Mouse (Mus musculus) lung, postnatal 14 days (tissue): Measurements from ENCODE around the gene Ltbp1.

Experiments
- DNase-seq: peaks from one replicate; pipeline ENCODE4 v3.0.0; 2021

Gene Ltbp1

GRCm38 (mm10) chr17:75371650-75372049 lies 366.3 kb downstream of the Ltbp1 start:
- DNase-seq, result peak; percentile 25

DNA sequence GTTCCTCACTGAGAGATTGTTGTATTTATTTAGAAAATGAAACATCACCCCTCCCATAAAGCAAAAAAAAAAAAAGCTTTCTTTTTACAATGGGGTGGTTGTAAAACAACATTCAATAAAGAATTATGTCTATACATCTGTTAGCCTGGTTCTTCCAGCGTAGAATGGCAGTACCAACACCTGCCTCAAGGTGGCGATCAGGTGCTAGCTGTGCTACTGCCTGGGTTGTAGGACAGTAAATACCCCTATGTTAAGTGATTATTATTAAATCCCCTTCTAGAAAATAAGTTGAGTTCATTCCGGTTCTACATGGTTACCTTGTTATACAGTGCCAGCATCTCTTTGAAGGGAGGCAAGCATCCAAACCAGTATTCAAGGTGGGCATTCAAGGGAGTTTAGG lies 367.0 kb downstream of the Ltbp1 start:
- DNase-seq, result peak; percentile 75

- no peak for DNase-seq
These were observed 369.1 kb downstream of the Ltbp1 start for GRCm38 (mm10) chr17:75374287-75375024.

GRCm38 (mm10) chr17:75378256-75378871 lies 373.0 kb downstream of the Ltbp1 start:
- no peak for DNase-seq

DNA sequence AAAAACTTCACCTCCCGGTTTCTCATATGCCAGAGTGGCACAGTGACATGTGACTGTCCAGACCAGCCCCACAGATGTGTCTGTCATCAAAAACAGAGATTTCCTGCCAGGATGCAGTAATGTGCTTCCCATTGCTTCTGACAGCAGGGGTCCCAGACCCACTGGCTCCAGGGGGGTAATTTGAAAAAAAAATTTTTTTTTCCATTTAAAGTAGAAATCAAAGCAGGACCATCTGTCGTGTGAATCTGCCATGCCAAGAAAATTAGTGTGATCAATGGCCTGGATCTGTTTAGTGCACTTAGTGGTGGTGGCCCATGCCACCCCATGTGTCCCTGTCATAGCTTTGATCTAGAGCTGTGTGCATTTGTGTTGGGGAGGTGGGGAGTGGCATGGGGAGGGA lies 374.8 kb downstream of the Ltbp1 start:
- no peak for DNase-seq

GRCm38 (mm10) chr17:75388402-75388801 lies 383.0 kb downstream of the Ltbp1 start:
- DNase-seq, result no peak

DNA sequence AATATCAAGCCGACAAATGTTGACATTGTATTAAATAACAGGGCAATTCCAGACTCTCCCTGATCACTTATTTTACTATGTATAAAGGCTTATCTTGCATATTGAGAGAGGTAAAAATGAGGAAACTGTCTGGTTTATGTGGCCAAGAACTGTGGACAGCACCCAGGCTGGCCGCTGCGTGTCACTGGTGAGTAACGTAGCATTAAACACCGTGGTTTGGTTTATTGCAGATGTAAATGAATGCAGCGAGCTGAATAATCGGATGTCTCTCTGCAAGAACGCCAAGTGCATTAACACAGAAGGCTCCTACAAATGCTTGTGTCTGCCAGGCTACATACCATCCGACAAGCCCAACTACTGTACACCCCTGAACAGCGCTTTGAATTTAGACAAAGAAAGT lies 384.8 kb downstream of the Ltbp1 start:
- no peak for DNase-seq

GRCm38 (mm10) chr17:75391429-75392192 lies 386.2 kb downstream of the Ltbp1 start:
- DNase-seq, result no peak

DNA sequence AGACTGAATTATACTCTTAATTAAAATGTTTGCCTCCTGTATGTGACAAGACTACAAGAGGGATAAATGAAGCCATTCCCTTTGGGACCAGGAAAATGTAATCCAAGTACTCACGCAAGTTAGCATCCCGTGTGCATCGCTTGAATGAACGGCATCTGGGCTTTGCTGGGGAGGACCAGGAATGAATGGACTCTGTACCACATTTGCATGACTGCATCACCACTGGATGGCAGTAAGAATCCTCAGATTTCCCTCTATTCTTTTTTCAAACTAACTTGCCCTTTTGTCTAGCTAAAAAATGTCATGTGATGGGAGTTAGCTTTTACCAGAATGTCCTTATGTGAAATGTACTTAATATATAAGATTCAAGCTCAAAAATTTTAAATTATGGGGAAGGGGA lies 401.0 kb downstream of the Ltbp1 start:
- DNase-seq, result peak; percentile 23

- DNase-seq, result no peak
These were observed 411.5 kb downstream of the Ltbp1 start for GRCm38 (mm10) chr17:75416861-75417260.

GRCm38 (mm10) chr17:75434152-75434551 lies 428.8 kb downstream of the Ltbp1 start:
- DNase-seq, result no peak

GRCm38 (mm10) chr17:75434871-75435270 lies 429.5 kb downstream of the Ltbp1 start:
- DNase-seq, result no peak

DNA sequence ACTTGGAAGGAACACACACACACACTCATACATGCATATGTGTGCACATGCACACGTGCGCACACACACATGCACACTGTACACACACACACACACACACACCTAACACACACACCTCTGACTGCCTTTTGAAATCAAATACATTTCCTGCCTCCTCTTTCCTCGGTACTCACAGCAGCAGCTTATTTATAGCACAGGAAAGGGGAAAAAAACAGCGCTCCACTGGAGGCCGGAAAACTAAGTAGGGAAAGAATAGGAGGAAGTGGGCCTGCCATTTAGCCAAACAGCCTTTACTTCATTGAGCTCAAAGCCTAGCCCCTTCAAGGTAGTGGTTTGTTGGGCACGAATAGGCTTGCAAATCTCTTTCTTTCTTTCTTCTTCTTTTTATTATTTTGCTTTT lies 430.2 kb downstream of the Ltbp1 start, which contains the start of gene Rasgrp3:
TSS of gene Rasgrp3 (plus strand) at position 298 of the 400 bp plus-strand sequence.
- peak; percentile 52 for DNase-seq

GRCm38 (mm10) chr17:75436095-75436494 lies 430.7 kb downstream of the Ltbp1 start:
- no peak for DNase-seq

DNA sequence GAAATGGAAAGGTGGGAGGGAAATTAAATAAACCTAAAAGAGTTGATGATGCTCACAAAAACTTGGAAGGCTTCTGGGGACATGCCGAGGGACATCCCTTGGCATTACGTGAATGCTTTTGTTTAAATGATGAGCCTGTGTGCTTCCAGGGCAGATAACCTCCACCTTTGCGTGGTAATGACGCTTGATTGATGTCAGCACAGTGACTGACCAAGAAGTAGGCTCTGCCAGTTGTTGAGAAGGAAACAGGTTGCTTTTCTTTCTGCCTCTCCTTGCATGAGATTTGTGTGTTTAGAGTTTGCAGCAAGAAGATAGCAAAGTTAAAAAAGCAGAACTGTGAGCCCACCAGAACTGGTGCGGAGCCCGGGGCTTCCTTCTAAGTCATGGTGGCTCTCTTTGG lies 431.5 kb downstream of the Ltbp1 start:
- DNase-seq, result peak; percentile 21

GRCm38 (mm10) chr17:75437239-75437750 lies 431.9 kb downstream of the Ltbp1 start:
- DNase-seq, result no peak

DNA sequence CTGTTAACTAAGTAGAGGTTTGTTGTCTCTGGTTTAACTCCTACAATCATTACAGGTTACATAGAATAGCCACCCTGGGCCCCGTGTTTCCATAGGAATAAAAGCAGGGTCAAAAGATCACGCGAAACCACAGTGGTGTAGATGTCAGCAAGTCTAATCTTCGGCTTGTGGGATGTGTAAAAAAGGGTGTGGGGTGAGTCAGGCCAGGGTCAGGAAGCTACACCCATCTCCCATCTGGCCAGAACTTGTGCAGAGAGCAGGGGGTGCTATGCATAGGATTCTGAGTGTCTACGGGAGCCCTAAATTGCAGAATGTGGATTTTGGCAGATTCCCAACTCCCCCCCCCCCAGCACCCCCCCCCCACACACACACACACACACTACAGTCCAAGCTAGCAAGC lies 432.8 kb downstream of the Ltbp1 start:
- no peak for DNase-seq

DNA sequence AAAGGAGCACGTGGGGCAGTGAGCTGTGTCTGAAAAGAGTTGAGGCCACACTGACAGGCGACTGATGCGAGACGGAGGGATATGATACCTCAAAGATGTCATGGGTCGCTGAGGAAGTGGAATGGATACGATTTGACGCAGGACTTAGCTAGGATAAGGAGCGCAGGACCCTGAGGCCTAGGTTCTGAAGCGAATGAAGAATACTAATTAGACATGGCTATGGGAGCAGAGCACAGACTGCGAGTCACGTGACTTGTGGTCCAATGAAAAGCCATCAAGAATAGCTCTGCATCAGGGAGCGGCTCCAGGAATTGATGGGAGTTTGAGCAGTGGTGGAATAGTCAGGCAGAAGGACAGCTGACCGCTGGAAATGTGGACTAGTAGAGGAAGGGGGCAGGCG lies 433.7 kb downstream of the Ltbp1 start:
- DNase-seq, result no peak

- DNase-seq, result peak; percentile 21
These were observed 435.3 kb downstream of the Ltbp1 start for GRCm38 (mm10) chr17:75440619-75441018.

DNA sequence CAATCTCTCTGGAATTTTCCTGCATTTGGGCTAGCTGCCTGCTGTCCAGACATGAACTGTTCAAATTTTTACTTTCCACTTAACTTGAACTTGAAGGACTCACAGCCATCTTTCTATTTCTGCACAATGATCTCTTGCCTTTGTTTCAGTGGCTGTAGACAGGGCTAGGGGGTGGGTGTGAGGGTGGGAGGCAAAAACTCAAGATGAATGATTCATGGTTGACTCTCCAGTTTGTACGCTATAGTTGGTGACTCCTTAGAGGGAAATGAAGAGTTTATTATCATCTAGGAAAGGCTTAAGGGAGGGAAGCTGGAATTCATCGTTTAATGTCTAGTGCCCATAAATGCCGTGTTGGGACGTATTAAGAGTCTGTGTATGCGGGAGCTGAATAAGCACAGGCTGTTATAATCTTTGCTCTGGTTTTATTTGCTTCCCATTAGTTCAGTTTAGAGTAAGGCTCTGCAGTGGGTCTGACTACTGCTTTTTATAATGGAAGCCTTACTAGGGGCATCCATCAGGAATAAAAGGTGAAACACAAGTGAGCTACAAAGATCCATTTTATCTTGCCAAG lies 436.0 kb downstream of the Ltbp1 start:
- no peak for DNase-seq
